Mouse (Mus musculus): ENCODE data around the gene Gfpt2.

GRCm38 (mm10) chr11:49845958-49846357, 52.0 kb downstream of the Gfpt2 start:
- TF ChIP-seq CHD2 (IDR thresholded peaks at IDR 0.05; ENCODE audit: low read depth, low read length) = no peak
- no peak for TF ChIP-seq ZC3H11A (IDR thresholded peaks at IDR 0.05; ENCODE audit: borderline replicate concordance, low read depth, low read length)
- no peak for TF ChIP-seq HCFC1 (IDR thresholded peaks at IDR 0.05; ENCODE audit: borderline replicate concordance, insufficient read depth, low read length)
- no peak for TF ChIP-seq ZNF384 (IDR thresholded peaks at IDR 0.05; ENCODE audit: low read depth, low read length)
